Mouse (Mus musculus): ENCODE measurements around the gene Nudt8. TPM values are rescaled to one million over a fixed set of nuclear protein-coding genes. Genes with fewer than 3 reads are reported as not detected.
A peak's percentile ranks its signal among the peaks of the same experiment; 100 is the strongest.

The Nudt8 gene
- total and polyA plus RNA-seq, 3 experiments, result 24.7 to 40.2 (median 36.3) TPM

GRCm38 (mm10) chr19:3986334-3986733 is 14.0 kb upstream of the Nudt8 start, which contains the start of gene Acy3:
Gene Acy3, plus strand, starts transcription at chr19:3986570.
- Histone ChIP-seq H3K4me2 (ENCODE audit: insufficient read depth, low read depth, poor library complexity, severe bottlenecking) (no peak within 1 kb of the TSS), H3K9me3 (replicated peaks; ENCODE audit: low read length) (peaks cover 7% of the 10 kb centered on the region), H3K27ac (ENCODE audit: insufficient read depth, low read depth) (no peak within 1 kb of the TSS), H3K79me2 (replicated peaks; ENCODE audit: control insufficient read depth, extremely low read depth, insufficient read depth, poor library complexity, severe bottlenecking) (no peaks in the 10 kb centered on the region), H3K4me3 (replicated peaks in 1 of 3; ENCODE audit: low read depth in 2 of 3, low read length in 2 of 3, poor library complexity in 1 of 3) (no peak within 1 kb of the TSS), H3K36me3 (replicated peaks in 1 of 2; ENCODE audit: control insufficient read depth in 1 of 2, insufficient read depth in 1 of 2, low read length in 1 of 2) (no peaks in the 10 kb centered on the region), H3K4me1 (ENCODE audit: control insufficient read depth in 1 of 2, insufficient read depth in 2 of 2) (peaks cover 0 to 12% of the 10 kb centered on the region in 2 experiments; a peak in 2 of 4 replicates), H3K9ac (ENCODE audit: insufficient read depth, low read depth) (no peak within 1 kb of the TSS), H3K27me3 (replicated peaks) (peaks cover 38% of the 10 kb centered on the region)
- no peak for TF ChIP-seq MXI1 (IDR thresholded peaks at IDR 0.05; ENCODE audit: low read depth, low read length)
- no peak for TF ChIP-seq KAT2A (IDR thresholded peaks at IDR 0.05; ENCODE audit: insufficient replicate concordance, low read length)
- no peak for TF ChIP-seq ZKSCAN1 (IDR thresholded peaks at IDR 0.05; ENCODE audit: borderline replicate concordance, low read depth, low read length)
- 0 out of 2 replicates have a peak, but pooled peaks have one; percentile 21 for TF ChIP-seq POLR2A (IDR thresholded peaks at IDR 0.05; ENCODE audit: low read depth, low read length)
- TF ChIP-seq SMC3 (IDR thresholded peaks at IDR 0.05; ENCODE audit: low read depth, low read length), result no peak
- dilution Hi-C loops (cut with MboI; ENCODE audit: extremely low pct_ligation_motif_present, extremely low pct_unique_long_range_greater_than_20kb, low sequenced_read_pairs), result no loop called here
- in situ Hi-C loops (cut with MboI; ENCODE audit: low pct_ligation_motif_present, low pct_unique_long_range_greater_than_20kb, low sequenced_read_pairs), result no loop called here
- DNase-seq (ENCODE audit: extremely low read depth), result no peak

GRCm38 (mm10) chr19:3988066-3988465 is 12.3 kb upstream of the Nudt8 start:
- dilution Hi-C loops (cut with MboI; ENCODE audit: extremely low pct_ligation_motif_present, extremely low pct_unique_long_range_greater_than_20kb, low sequenced_read_pairs) (no loop called here), in situ Hi-C loops (cut with MboI; ENCODE audit: low pct_ligation_motif_present, low pct_unique_long_range_greater_than_20kb, low sequenced_read_pairs) (no loop called here)
- peaks cover 7% of the 10 kb centered on the region for H3K9me3 ChIP-seq (replicated peaks; ENCODE audit: low read length)

GRCm38 (mm10) chr19:3988750-3989149 is 11.6 kb upstream of the Nudt8 start:
- Histone ChIP-seq H3K9ac (ENCODE audit: insufficient read depth, low read depth) (no peak overlapping the region), H3K4me1 (ENCODE audit: control insufficient read depth in 1 of 2, insufficient read depth in 2 of 2) (peaks cover 0 to 12% of the 10 kb centered on the region in 2 experiments; a peak in 2 of 4 replicates), H3K4me2 (ENCODE audit: insufficient read depth, low read depth, poor library complexity, severe bottlenecking) (no peak overlapping the region), H3K36me3 (replicated peaks in 1 of 2; ENCODE audit: control insufficient read depth in 1 of 2, insufficient read depth in 1 of 2, low read length in 1 of 2) (no peaks in the 10 kb centered on the region), H3K9me3 (replicated peaks; ENCODE audit: low read length) (peaks cover 7% of the 10 kb centered on the region), H3K27me3 (replicated peaks) (peaks cover 41% of the 10 kb centered on the region), H3K79me2 (replicated peaks; ENCODE audit: control insufficient read depth, extremely low read depth, insufficient read depth, poor library complexity, severe bottlenecking) (no peaks in the 10 kb centered on the region), H3K4me3 (replicated peaks in 1 of 3; ENCODE audit: low read depth in 2 of 3, low read length in 2 of 3, poor library complexity in 1 of 3) (no peak overlapping the region), H3K27ac (ENCODE audit: insufficient read depth, low read depth) (no peak overlapping the region)
- dilution Hi-C loops (cut with MboI; ENCODE audit: extremely low pct_ligation_motif_present, extremely low pct_unique_long_range_greater_than_20kb, low sequenced_read_pairs) (no loop called here), in situ Hi-C loops (cut with MboI; ENCODE audit: low pct_ligation_motif_present, low pct_unique_long_range_greater_than_20kb, low sequenced_read_pairs) (no loop called here)
- DNase-seq (ENCODE audit: extremely low read depth), result no peak
- TF ChIP-seq CTCF (conservative IDR thresholded peaks at IDR 0.05 in 1 of 2, IDR thresholded peaks at IDR 0.05 in 1 of 2; ENCODE audit: low read depth in 2 of 2, low read length in 2 of 2) (peak in 1 of 2 experiments; percentile 13; a peak in 1 of 4 replicates), GABPA (IDR thresholded peaks at IDR 0.05; ENCODE audit: insufficient replicate concordance, low read depth, low read length) (no peak)

More at GRCm38 (mm10) chr19:3988066-3988465, 12.3 kb upstream of the Nudt8 start:
- H3K36me3 ChIP-seq (replicated peaks in 1 of 2; ENCODE audit: control insufficient read depth in 1 of 2, insufficient read depth in 1 of 2, low read length in 1 of 2), result no peaks in the 10 kb centered on the region
- H3K9ac ChIP-seq (ENCODE audit: insufficient read depth, low read depth), result no peak overlapping the region
- no peaks in the 10 kb centered on the region for H3K79me2 ChIP-seq (replicated peaks; ENCODE audit: control insufficient read depth, extremely low read depth, insufficient read depth, poor library complexity, severe bottlenecking)
- H3K4me1 ChIP-seq (ENCODE audit: control insufficient read depth in 1 of 2, insufficient read depth in 2 of 2), result peaks cover 0 to 12% of the 10 kb centered on the region in 2 experiments; a peak in 2 of 4 replicates
- H3K27ac ChIP-seq (ENCODE audit: insufficient read depth, low read depth), result no peak overlapping the region
- no peak for TF ChIP-seq ZNF384 (IDR thresholded peaks at IDR 0.05; ENCODE audit: low read depth, low read length)
- no peak for TF ChIP-seq MYC (IDR thresholded peaks at IDR 0.05; ENCODE audit: low read depth, low read length)
- no peak for TF ChIP-seq POLR2A (IDR thresholded peaks at IDR 0.05; ENCODE audit: low read depth, low read length)
- no peak for TF ChIP-seq USF2 (conservative IDR thresholded peaks at IDR 0.05; ENCODE audit: low read depth, low read length)
- TF ChIP-seq NELFE (IDR thresholded peaks at IDR 0.05; ENCODE audit: low read depth, low read length), result no peak
- no peak for TF ChIP-seq ELF1 (IDR thresholded peaks at IDR 0.05; ENCODE audit: low read depth, low read length)
- no peak for TF ChIP-seq E2F4 (IDR thresholded peaks at IDR 0.05; ENCODE audit: insufficient replicate concordance, low read depth, low read length)
- TF ChIP-seq MEF2A (IDR thresholded peaks at IDR 0.05; ENCODE audit: borderline replicate concordance, low read depth, low read length), result no peak
- TF ChIP-seq RCOR1 (conservative IDR thresholded peaks at IDR 0.05; ENCODE audit: low read depth, low read length), result no peak
- TF ChIP-seq HCFC1 (IDR thresholded peaks at IDR 0.05; ENCODE audit: low read depth, low read length), result no peak
- TF ChIP-seq UBTF (IDR thresholded peaks at IDR 0.05; ENCODE audit: low read depth, low read length), result no peak
- H3K4me2 ChIP-seq (ENCODE audit: insufficient read depth, low read depth, poor library complexity, severe bottlenecking), result no peak overlapping the region
- no peak overlapping the region for H3K4me3 ChIP-seq (replicated peaks in 1 of 3; ENCODE audit: low read depth in 2 of 3, low read length in 2 of 3, poor library complexity in 1 of 3)
- H3K27me3 ChIP-seq (replicated peaks), result peaks cover 40% of the 10 kb centered on the region
- no peak for DNase-seq (ENCODE audit: extremely low read depth)

Data from CH12.LX (cell line).